11 mouse cellular contexts compared by ENCODE assay signal in the genomic region with DNA sequence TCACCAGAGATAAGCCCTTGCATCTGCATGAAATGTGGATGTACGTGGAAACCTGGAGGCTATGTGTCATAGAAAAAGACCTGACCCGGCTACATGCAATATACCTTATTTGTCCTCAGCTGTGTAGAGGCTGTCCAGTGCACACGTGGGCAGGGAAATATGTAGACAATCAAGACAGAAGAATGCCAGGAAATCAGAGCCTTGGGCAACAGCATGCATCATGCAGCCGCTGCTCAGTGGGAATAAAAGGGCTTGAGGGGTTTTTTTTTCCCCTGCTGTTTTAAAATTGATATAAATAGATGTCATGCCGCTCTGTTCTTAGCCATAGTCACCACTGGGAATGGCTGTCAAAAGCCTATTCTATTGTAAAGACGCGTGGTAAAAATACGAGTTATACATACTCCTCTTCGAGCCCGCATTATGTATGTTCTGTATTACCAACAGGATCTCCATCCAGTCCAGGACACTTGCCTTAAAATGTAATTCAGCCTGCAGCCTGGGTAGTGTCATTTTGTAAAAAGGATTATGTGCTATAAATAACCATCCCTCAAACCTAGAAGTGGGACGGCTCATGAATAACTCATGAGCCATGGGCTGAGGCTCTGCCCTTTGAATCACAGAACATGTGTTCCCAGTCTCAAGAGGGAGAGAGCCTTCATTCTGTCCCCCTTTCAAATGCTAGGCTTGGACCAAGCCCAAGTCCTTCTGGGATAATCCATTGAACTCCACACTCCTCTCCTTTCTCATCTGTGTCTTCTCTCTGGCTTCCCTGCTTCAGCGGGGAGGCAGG.
DNase-seq lines count a peak whose midpoint lies in the region; ATAC-seq and TF ChIP-seq lines count a peak whose summit lies in the region.
"Had no signal": no experiment of that assay in that cellular context is flagged by ENCODE, and none has a peak within 500 bp of the region (broad histone marks: within the 10 kb centered on the region; RNA-seq: fewer than 3 reads in every experiment).

No protein-coding gene starts in this region.

- no peak overlapping the region for H3K4me3 ChIP-seq in liver, postnatal 0 days (ENCODE audit: low read depth, low read length)

- DNase-seq in embryo, embryonic 11 days, result peak; percentile 36
- no peak for DNase-seq in embryo, embryonic 10 days (ENCODE audit: low spot score)
- peak; percentile 2 for DNase-seq in lung, postnatal 10 days
- DNase-seq in lung, adult 18-20 months, result no peak
- DNase-seq in left cerebral cortex, postnatal 10 days (ENCODE audit: extremely low spot score in 1 of 2, low spot score in 2 of 2), result peak; percentile 30 to 31
- peak; percentile 30 for DNase-seq in right cerebral cortex, postnatal 25 days
- DNase-seq in liver, postnatal 0 days, result no peak
- DNase-seq in layer of hippocampus, adult 9-11 months, result no peak
- DNase-seq: B cell, adult 2 months; gastrocnemius, postnatal 10 days; lung, postnatal 36 days had no signal

- no peaks in the 10 kb centered on the region for H3K9me3 ChIP-seq in liver, postnatal 0 days (ENCODE audit: low read length)

- H3K27me3 ChIP-seq in liver, postnatal 0 days (ENCODE audit: insufficient read depth, low read length), result no peaks in the 10 kb centered on the region

- H3K27ac ChIP-seq in liver, postnatal 0 days (ENCODE audit: low read depth), result no peak overlapping the region

- no peak for ATAC-seq in liver, postnatal 0 days

- no peak overlapping the region; the same call in 1 of the 2 replicates for H3K9ac ChIP-seq in liver, postnatal 0 days (replicated peaks)

- intact Hi-C loops in left cerebral cortex, postnatal 10 days (cut with DNase I), result loop anchor here (5.0 to 10.0 kb wide), 2 partner anchors 611 to 1699 kb away; a partner anchor contains a TSS

- no peaks in the 10 kb centered on the region for H3K4me1 ChIP-seq in liver, postnatal 0 days (ENCODE audit: insufficient read depth)

- 73% methylated on average over 12 of the region's 12 CpGs for WGBS in liver, postnatal 0 days (ENCODE audit: insufficient replicate concordance)

- H3K4me2 ChIP-seq in liver, postnatal 0 days (ENCODE audit: low read depth, low read length), result no peak overlapping the region

- TF ChIP-seq EP300 in liver, postnatal 0 days (IDR thresholded peaks at IDR 0.05; ENCODE audit: low read depth), result no peak

- no peak for TF ChIP-seq CTCF in liver, postnatal 0 days (IDR thresholded peaks at IDR 0.05; ENCODE audit: low read depth)

- no peaks in the 10 kb centered on the region for H3K36me3 ChIP-seq in liver, postnatal 0 days (replicated peaks; ENCODE audit: insufficient read depth, low read length)

Comparison
In these comparisons a context has a peak if more than half of its experiments do, and no peak if none do; other contexts are left out.
1. DNase-seq: peak in embryo, embryonic 11 days (single experiment), lung, postnatal 10 days (single experiment), left cerebral cortex, postnatal 10 days (2 of 2) and right cerebral cortex, postnatal 25 days (single experiment); none in embryo, embryonic 10 days (single experiment), lung, adult 18-20 months (0 of 2), liver, postnatal 0 days (single experiment) and layer of hippocampus, adult 9-11 months (single experiment).